Mouse (Mus musculus): ENCODE results near the gene Fkbp2.

Fkbp2 gene

DNA sequence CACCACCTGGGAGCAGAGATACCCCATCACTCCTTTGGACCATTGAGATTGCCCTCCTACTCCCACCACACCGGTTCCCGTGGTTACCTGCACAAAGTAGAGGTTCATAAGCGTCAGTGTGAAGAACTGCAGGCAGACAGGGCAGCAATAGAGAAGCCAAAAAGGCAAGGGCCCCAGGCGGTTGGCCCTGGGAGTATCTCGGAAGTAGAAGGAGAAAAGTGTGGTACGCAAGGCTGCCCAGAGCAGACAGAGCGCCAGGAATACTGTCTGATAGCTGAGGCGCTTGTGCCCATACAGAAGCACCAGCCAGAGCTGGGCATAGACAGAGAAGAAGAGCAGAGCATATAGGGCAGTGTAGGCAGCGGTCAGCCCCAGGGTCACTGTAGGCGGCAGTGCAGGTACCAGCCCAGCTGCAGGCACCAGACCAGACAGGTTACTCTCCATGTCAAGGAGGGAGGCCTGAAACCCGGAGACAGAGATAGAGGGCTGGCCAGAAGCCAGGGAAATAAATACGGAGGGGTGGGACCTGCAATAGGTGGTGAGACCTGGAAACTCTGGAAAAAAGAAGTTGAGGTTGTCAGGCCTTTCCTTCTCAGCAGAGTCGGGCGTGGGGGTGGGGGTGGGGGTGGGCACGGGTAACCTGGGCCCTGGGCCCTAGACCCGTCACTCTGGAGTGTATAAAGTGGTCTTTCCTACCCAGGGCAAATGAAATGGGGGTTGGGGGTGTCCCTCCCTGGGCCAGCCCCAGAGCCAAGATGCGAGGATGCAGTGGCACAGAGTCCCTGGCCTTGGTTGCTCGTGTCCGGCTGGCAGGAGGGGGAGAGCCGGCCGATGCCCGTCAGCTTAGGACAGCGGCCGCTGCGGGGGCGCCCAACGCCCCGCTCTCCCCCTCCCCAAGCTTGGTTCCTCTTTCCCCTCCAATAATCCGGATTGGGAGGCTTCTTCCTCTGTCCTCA, 39.6 kb downstream of the Fkbp2 start:
- no peak for DNase-seq (ENCODE audit: low read depth, low spot score)

GRCm38 (mm10) chr19:6939106-6940002, 40.9 kb downstream of the Fkbp2 start:
- DNase-seq (ENCODE audit: low read depth, low spot score), result no peak

DNA sequence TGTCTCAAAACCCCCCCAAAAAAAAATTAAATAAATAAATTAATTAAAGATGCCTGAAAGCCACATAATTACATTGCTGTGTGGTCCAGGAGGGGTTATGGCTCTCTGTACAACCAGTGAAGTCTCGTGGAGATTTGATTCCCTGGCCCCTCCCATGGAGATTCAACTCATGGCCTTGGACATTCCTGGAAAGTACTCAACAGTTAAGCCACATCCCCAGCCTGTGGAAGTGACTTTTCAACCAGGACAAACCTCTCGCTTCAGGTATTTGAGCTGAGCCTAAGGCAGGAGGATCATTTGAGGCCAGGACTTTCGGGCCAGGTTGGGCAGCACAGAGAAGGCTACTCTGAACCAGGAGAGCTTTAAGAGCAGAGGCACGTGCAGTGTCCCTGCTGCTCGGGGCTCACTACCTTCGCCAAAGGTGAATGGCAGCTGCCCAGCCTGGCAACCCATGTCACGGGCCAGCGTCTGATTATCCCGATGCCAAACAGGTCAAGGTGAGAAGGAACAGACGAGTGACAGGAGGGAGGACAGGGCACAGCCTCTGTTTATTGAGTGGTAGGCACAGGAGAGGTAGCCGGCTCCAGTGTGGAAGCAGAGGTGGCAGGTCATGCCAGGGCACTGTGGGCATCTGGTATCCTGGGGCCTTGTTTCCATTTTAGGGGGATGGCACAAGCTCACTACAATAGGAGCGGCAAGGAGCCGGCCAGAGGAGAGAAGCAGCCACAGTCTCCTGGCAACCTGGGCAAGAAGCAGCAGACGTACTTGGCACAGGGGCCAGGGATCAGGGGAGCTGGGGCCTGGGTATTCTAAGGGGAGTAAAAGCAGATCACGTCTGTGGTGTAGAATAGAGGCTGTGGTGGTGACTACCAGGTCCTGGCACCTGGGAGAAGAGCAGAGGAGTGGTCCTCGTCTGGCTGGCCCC, 42.5 kb downstream of the Fkbp2 start:
- DNase-seq (ENCODE audit: low read depth, low spot score), result no peak

GRCm38 (mm10) chr19:6936299-6936698, 44.0 kb downstream of the Fkbp2 start:
- DNase-seq (ENCODE audit: low read depth, low spot score), result no peak

- DNase-seq (ENCODE audit: low read depth, low spot score), result no peak
Measured at GRCm38 (mm10) chr19:6934195-6934977, 45.9 kb downstream of the Fkbp2 start, which contains the start of gene Kcnk4. TSS of gene Kcnk4 (minus strand) at chr19:6934515.

DNA sequence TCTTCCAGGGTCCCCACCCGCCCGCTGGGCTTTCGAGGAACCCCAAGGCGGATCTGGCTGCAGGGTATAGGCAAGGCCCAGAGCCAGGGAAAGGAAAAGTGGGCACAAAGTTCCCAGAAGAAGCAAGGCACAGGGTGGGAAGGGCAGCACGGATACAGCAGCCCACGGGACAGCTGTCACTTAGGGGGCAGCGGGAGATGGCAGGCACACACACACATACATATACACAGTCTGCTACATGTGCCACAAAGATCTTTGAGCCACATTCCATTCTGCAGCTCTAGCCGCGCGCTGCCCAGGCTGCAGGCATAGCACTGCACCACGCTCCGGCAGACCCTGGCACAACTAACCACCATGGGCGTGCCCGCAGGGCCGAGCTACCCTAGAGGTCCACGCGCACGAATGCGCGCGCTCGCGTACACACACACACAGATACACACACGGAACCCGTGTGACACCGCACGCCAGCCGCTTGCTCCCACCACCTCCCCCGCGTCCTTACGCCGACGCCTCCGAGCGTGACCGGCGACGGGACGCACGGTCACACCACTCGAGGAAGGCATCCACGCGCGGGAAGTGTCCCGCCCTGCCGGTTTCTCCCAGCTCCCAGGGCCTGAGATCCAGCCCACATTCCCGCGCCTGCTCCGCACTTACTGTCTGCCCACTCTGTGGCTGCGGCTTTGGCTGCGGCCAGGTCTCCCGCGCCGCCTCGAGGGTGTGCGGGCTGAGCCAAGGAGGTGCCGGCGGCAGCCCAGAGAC, 46.7 kb downstream of the Fkbp2 start:
- DNase-seq (ENCODE audit: low read depth, low spot score), result no peak

DNA sequence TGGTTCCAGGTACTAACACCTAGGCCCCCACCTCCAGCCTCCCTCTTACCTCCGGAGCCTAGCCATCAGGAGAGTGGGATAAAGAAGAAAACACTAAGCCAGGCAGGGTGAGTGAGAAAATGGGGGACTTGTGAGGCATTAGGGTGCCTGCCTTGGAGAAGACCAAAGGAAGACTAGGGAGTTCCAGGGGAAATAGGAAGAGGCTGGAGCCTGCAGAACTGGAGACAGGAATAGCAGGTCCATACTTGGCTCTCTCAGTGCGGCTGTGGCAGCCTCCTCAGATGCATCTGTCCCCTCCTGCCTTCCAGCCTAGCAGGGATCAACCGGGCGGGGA, 47.2 kb downstream of the Fkbp2 start:
- no peak for DNase-seq (ENCODE audit: low read depth, low spot score)

DNA sequence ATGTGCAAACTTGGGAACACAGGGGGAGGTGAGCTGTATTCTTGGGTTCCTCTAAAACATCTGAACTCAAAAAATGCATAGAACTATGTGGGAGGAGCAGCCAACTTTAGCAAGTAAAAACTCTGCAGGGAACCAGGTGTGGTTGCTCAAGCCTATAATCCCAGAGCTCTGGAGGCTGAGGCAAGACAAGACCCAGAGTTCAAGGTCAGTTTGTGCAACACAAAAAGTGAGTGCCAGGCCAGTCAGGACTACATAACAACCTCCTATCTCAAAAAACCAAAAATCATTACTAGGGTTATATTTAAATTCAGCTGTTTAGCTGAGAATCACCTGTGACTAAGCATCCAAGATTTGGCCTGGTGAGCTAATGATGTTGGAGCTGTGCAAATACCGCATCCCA, 48.3 kb downstream of the Fkbp2 start:
- no peak for DNase-seq (ENCODE audit: low read depth, low spot score)

- no peak for DNase-seq (ENCODE audit: low read depth, low spot score)
Measured at GRCm38 (mm10) chr19:6931002-6931401, 49.3 kb downstream of the Fkbp2 start.

DNA sequence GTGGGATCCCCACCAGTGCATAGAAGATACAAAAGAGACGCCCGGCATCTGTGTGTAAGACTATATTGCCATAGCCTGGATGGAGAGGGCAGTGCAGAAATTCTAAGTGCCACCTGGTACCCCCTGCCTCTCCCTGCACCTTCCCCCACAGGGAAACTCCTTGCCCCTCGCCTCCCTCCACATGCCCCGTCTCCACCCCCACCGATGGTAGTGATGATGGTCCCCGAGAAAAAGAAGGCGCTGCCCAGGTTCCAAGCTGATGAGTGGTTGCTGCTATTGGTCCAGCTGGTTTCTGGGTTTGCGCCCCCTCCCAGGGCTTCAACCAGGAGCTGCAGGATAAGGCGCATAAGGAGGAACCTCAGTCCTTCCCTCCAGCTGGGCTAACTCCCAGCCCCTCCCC, 52.2 kb downstream of the Fkbp2 start:
- DNase-seq (ENCODE audit: low read depth, low spot score), result no peak

Measured in retina, postnatal 7 days (tissue).